ENCODE assay signal across 11 mouse cellular contexts in genomic region chr4:108059601-108060379, GRCm38 (mm10). TPM values are rescaled to one million over a fixed set of nuclear protein-coding genes. Genes with fewer than 3 reads are reported as not detected.
A peak's percentile ranks its signal among the peaks of the same experiment; 100 is the strongest.
DNase-seq lines count a peak whose midpoint lies in the region; ATAC-seq and TF ChIP-seq lines count a peak whose summit lies in the region.
"Had no signal": no experiment of that assay in that cellular context is flagged by ENCODE, and none has a peak within 500 bp of the region (broad histone marks: within the 10 kb centered on the region; RNA-seq: fewer than 3 reads in every experiment).

No protein-coding gene starts in this region.

- WGBS in forebrain, embryonic 15.5 days = 32% methylated on average over 19 of the region's 19 CpGs

- no peak overlapping the region for H3K4me3 ChIP-seq in forebrain, embryonic 15.5 days
- H3K4me3 ChIP-seq in gastrocnemius, adult 2 months = no peak overlapping the region

- H3K4me1 ChIP-seq in forebrain, embryonic 15.5 days = peaks cover 15% of the 10 kb centered on the region

- H3K4me2 ChIP-seq in forebrain, embryonic 15.5 days (replicated peaks) = peak overlapping the region; percentile 30

- H3K9ac ChIP-seq in forebrain, embryonic 15.5 days (replicated peaks) = no peak overlapping the region
- H3K9ac ChIP-seq: liver, postnatal 0 days had no signal

- no peak for ATAC-seq in forebrain, embryonic 15.5 days (replicated peaks)
- ATAC-seq in megakaryocyte progenitor cell, adult 5-6 weeks (replicated peaks; ENCODE audit: poor library complexity) = peak; percentile 37; the same call in 1 of the 2 replicates
- ATAC-seq: liver, postnatal 0 days had no signal

- intact Hi-C loops in gastrocnemius, adult 2 months (cut with DNase I) = no loop called here

- DNase-seq in right cerebral cortex, adult 18-20 months = peak; percentile 71
- DNase-seq in right cerebral cortex, postnatal 4 days = no peak
- DNase-seq in gastrocnemius, adult 2 months = no peak
- no peak for DNase-seq in cerebellum, postnatal 25 days
- DNase-seq in testis, postnatal 14 days (ENCODE audit: low spot score) = no peak
- DNase-seq: adrenal gland, postnatal 25 days; heart, postnatal 4 days; liver, postnatal 0 days; thymus, postnatal 4 days had no signal

- TF ChIP-seq CTCF in gastrocnemius, adult 2 months (IDR thresholded peaks at IDR 0.05) = no peak

- H3K9me3 ChIP-seq in forebrain, embryonic 15.5 days = no peaks in the 10 kb centered on the region

- H3K27ac ChIP-seq in forebrain, embryonic 15.5 days (replicated peaks) = peak overlapping the region; percentile 73
- no peak overlapping the region for H3K27ac ChIP-seq in gastrocnemius, adult 2 months

- H3K27me3 ChIP-seq in forebrain, embryonic 15.5 days = no peaks in the 10 kb centered on the region

- peaks cover 23% of the 10 kb centered on the region for H3K36me3 ChIP-seq in forebrain, embryonic 15.5 days

RNA-seq across cellular contexts. Expression of gene Podn, which starts 36.5 kb away (rescaled TPM):
- 0.14 and 0.33 TPM in 2 replicates for polyA plus RNA-seq in forebrain, embryonic 15.5 days (2015; fragmentation: Nextera tagmentation; extraction: Ambion mirVana)
- total RNA-seq in megakaryocyte progenitor cell, adult 5-6 weeks (2015) = 0.44 TPM in 1 of 2 replicates, not detected in the other
- not detected in 2 replicates for total RNA-seq in megakaryocyte progenitor cell, adult 5-6 weeks (2017)
- 1 to 10 TPM; 7.2 to 8.3 TPM for total RNA-seq in gastrocnemius, adult 2 months (2021)

Comparison
In these comparisons a context has a peak if more than half of its experiments do, and no peak if none do; other contexts are left out.
1. RNA of gene Podn, which starts 36.5 kb away (total RNA-seq): 7.2 to 8.3 TPM in gastrocnemius, adult 2 months; 0.44 TPM in megakaryocyte progenitor cell, adult 5-6 weeks; every median in the first group is over 4 times any median in the second.